Mouse (Mus musculus) heart, adult 2 months (tissue): ENCODE measurements at regions not wholly inside any gene's neighbourhood (a gene's known extent, or its start where the extent isn't known, plus 50 kb on each side); places are given as distances from the start of the nearest gene placed in this dataset.

ENCODE experiments used
- CTCF ChIP-seq: fragments of 200-600 bp; IDR thresholded peaks from 2 replicates; pipeline ENCODE4 v1.8.1; 2022; ENCODE audit warnings: antibody characterized with exemption, mild to moderate bottlenecking, moderate library complexity
- POLR2A ChIP-seq: fragments of 200-500 bp; IDR thresholded peaks from 2 replicates; pipeline ENCODE4 v1.6.1; 2011; ENCODE audit warnings: mild to moderate bottlenecking, low read depth, low read length, control low read depth; ENCODE audit not compliant: insufficient read depth

GRCm38 (mm10) chr3:22304145-22304544, 227.7 kb downstream of the Tbl1xr1 start:
- no peak for TF ChIP-seq POLR2A
- no peak for TF ChIP-seq CTCF
